Mouse (Mus musculus) kidney, adult 2 months (tissue): ENCODE measurements around the gene Alyref. TPM values are rescaled to one million over a fixed set of nuclear protein-coding genes. Genes with fewer than 3 reads are reported as not detected.
"Not testable (repeated sequence)": the region's sequence is repeated elsewhere in the genome, so short reads cannot be mapped to it uniquely, and the experiment has no call there.

Source experiments
- DNase-seq: peaks from one replicate; pipeline ENCODE4 v3.0.0; 2021
- H3K27ac ChIP-seq: fragments of 200-500 bp; 2 replicates; pipeline ENCODE4 v1.5.1; 2012; ENCODE audit warnings: low read depth, low read length, control low read depth, inconsistent platforms; ENCODE audit not compliant: insufficient read depth
- H3K27me3 ChIP-seq: fragments of 200-500 bp; replicated peaks from 2 replicates; pipeline ENCODE4 v1.6.1; 2012; ENCODE audit warnings: mild to moderate bottlenecking, moderate library complexity, low read length, inconsistent platforms; ENCODE audit not compliant: control insufficient read depth, insufficient read depth
- H3K36me3 ChIP-seq: fragments of 200-500 bp; 2 replicates; pipeline ENCODE4 v1.6.1; 2012; ENCODE audit warnings: mild to moderate bottlenecking, moderate library complexity, low read length, inconsistent platforms; ENCODE audit not compliant: control insufficient read depth, insufficient read depth
- H3K4me1 ChIP-seq: fragments of 200-500 bp; 2 replicates; pipeline ENCODE4 v1.6.1; 2011; ENCODE audit warnings: low read length; ENCODE audit not compliant: control insufficient read depth, insufficient read depth
- H3K4me3 ChIP-seq: fragments of 200-500 bp; 2 replicates; pipeline ENCODE4 v1.5.1; 2011; ENCODE audit warnings: mild to moderate bottlenecking, low read depth, low read length, control low read depth; ENCODE audit not compliant: insufficient read depth
- CTCF ChIP-seq: fragments of 200-500 bp; conservative IDR thresholded peaks from 2 replicates; pipeline ENCODE4 v1.5.1; 2011; ENCODE audit warnings: low read depth, mild to moderate bottlenecking, control low read depth, low read length, moderate library complexity, mixed read lengths; ENCODE audit not compliant: insufficient read depth, insufficient read length
- POLR2A ChIP-seq: fragments of 200-500 bp; IDR thresholded peaks from one replicate; pipeline ENCODE4 v1.6.1; 2011; ENCODE audit warnings: low read depth, low read length, control low read depth
- WGBS: fragments of 180-500 bp; shearing (Covaris S2); methylation state at CpG from one replicate; pipeline ENCODE4 v1.1.7; 2018; 5-methylcytosine and 5-hydroxymethylcytosine counted together
- polyA plus RNA-seq: library from polyadenylated mRNA; depleted of rRNA; stranded (reverse); fragments of >200 nt; gene quantifications from 2 replicates; pipeline ENCODE4 v1.2.3, GENCODE M21; 2012

Alyref gene
- polyA plus RNA-seq, 1 experiment, result 29.0 TPM

- 3% methylated on average over 98 of the region's 99 CpGs for whole genome bisulfite sequencing
- H3K27ac ChIP-seq, result no peak overlapping the region; the same call in 1 of the 2 replicates
- TF ChIP-seq POLR2A (no peak), CTCF (no peak)
- H3K4me3 ChIP-seq, result peak overlapping the region; percentile 55
- DNase-seq, result peak; percentile 50
- H3K27me3 ChIP-seq, result no peaks in the 10 kb centered on the region
- H3K4me1 ChIP-seq, result peaks cover 16% of the 10 kb centered on the region
- peaks cover 4% of the 10 kb centered on the region; the same call in 1 of the 2 replicates for H3K36me3 ChIP-seq
Measured at GRCm38 (mm10) chr11:120597240-120598235, 627 bp downstream of the Alyref start.

- TF ChIP-seq POLR2A, result no peak
- no peak for TF ChIP-seq CTCF
- no peak overlapping the region for H3K4me3 ChIP-seq
- no peak for DNase-seq
- 85% methylated on average over 6 of the region's 6 CpGs for WGBS
- H3K36me3 ChIP-seq, result no peaks in the 10 kb centered on the region; the same call in 1 of the 2 replicates
- no peak overlapping the region for H3K27ac ChIP-seq
- H3K4me1 ChIP-seq, result no peaks in the 10 kb centered on the region
- H3K27me3 ChIP-seq, result no peaks in the 10 kb centered on the region
Measured at GRCm38 (mm10) chr11:120588531-120588930, 9.6 kb downstream of the Alyref start.

- H3K36me3 ChIP-seq, result peaks cover under 1% of the 10 kb centered on the region; the same call in 1 of the 2 replicates
- H3K4me1 ChIP-seq, result peaks cover 16% of the 10 kb centered on the region
- TF ChIP-seq POLR2A (no peak), CTCF (no peak)
- H3K4me3 ChIP-seq, result no peak overlapping the region
- H3K27ac ChIP-seq, result no peak overlapping the region
- 95% methylated on average over 1 of the region's 1 CpGs for WGBS
- no peaks in the 10 kb centered on the region for H3K27me3 ChIP-seq
- DNase-seq, result no peak
Measured at GRCm38 (mm10) chr11:120583937-120584336, 14.2 kb downstream of the Alyref start.

- peaks cover 25% of the 10 kb centered on the region for H3K4me1 ChIP-seq
- H3K27ac ChIP-seq, DNase-seq, H3K36me3 ChIP-seq, H3K4me3 ChIP-seq, H3K27me3 ChIP-seq: not testable (repeated sequence)
- 95% methylated on average over 2 of the region's 2 CpGs for WGBS
Measured at GRCm38 (mm10) chr11:120582982-120583293, 15.2 kb downstream of the Alyref start.

GRCm38 (mm10) chr11:120582268-120582981 is 15.7 kb downstream of the Alyref start:
- Histone ChIP-seq H3K27ac (peak overlapping the region; percentile 98; the same call in 1 of the 2 replicates), H3K36me3 (peaks cover 3% of the 10 kb centered on the region), H3K4me3 (peak overlapping the region; percentile 95; the same call in 1 of the 2 replicates), H3K4me1 (peaks cover 29% of the 10 kb centered on the region), H3K27me3 (no peaks in the 10 kb centered on the region)
- 61% methylated on average over 8 of the region's 8 CpGs for WGBS
- no peak for TF ChIP-seq POLR2A
- 0 out of 2 replicates have a peak, but pooled peaks have one; percentile 13 for TF ChIP-seq CTCF
- peak; percentile 67 for DNase-seq

GRCm38 (mm10) chr11:120581490-120582267 is 16.5 kb downstream of the Alyref start, which contains the start of gene Arhgdia:
Gene Arhgdia (minus strand): TSS chr11:120581624.
- TF ChIP-seq CTCF (peak; percentile 26; the same call in 1 of the 2 replicates), POLR2A (peak; percentile 66)
- WGBS, result 4% methylated on average over 73 of the region's 75 CpGs
- Histone ChIP-seq H3K4me3 (peak within 1 kb of the TSS; percentile 95), H3K4me1 (peaks cover 34% of the 10 kb centered on the region), H3K27ac (peak within 1 kb of the TSS; percentile 98), H3K36me3 (peaks cover 3% of the 10 kb centered on the region), H3K27me3 (no peaks in the 10 kb centered on the region)
- peak; percentile 91 for DNase-seq
